Mouse (Mus musculus): ENCODE data around the gene Sema3g.

DNA sequence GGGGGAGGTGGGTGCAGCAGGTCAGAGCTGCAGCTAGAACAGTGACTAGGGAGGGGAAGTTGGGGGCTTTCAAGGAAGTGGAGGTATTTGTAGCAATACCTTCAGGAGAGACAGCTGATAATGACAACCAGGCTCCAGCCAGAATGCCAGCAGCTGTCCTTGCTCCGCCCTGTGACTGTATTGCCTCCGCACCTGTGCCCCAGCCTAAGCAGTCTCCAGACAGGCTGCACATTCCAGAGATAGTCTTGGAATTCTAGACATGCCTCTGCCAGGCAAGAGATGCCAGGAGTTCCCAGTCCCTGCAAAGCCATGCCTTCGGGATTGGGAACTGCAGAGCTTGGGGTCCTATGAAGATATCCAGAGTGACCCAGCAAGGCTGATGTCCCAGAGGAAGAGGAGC lies 5.2 kb upstream of the Sema3g start:
- no peak for TF ChIP-seq CTCF (IDR thresholded peaks at IDR 0.05; ENCODE audit: borderline replicate concordance, insufficient read depth, low read length)
- TF ChIP-seq POLR2A (IDR thresholded peaks at IDR 0.05; ENCODE audit: low read depth, low read length) = no peak
